Mouse (Mus musculus): ENCODE data around the gene Cdk19. TPM values are rescaled to one million over a fixed set of nuclear protein-coding genes. Genes with fewer than 3 reads are reported as not detected.
"Not testable (repeated sequence)": the region's sequence is repeated elsewhere in the genome, so short reads cannot be mapped to it uniquely, and the experiment has no call there.

The Cdk19 gene
- polyA plus RNA-seq (2015; fragmentation: Nextera tagmentation; extraction: Ambion mirVana), result 8.1 and 10.3 TPM in 2 replicates

GRCm38 (mm10) chr10:40339351-40339964 lies at the start of gene Cdk19:
Gene Cdk19 (plus strand): TSS chr10:40339564.
- H3K36me3 ChIP-seq, result no peaks in the 10 kb centered on the region
- no peaks in the 10 kb centered on the region for H3K27me3 ChIP-seq
- H3K27ac ChIP-seq, result no peak within 1 kb of the TSS
- no peaks in the 10 kb centered on the region for H3K4me1 ChIP-seq (replicated peaks)
- no peaks in the 10 kb centered on the region for H3K9me3 ChIP-seq
- H3K9ac ChIP-seq (replicated peaks), result no peak within 1 kb of the TSS
- H3K4me2 ChIP-seq (replicated peaks), result no peak within 1 kb of the TSS
- no peak within 1 kb of the TSS for H3K4me3 ChIP-seq (replicated peaks)
- WGBS, result 49% methylated on average over 13 of the region's 13 CpGs
- ATAC-seq, result no peak

DNA sequence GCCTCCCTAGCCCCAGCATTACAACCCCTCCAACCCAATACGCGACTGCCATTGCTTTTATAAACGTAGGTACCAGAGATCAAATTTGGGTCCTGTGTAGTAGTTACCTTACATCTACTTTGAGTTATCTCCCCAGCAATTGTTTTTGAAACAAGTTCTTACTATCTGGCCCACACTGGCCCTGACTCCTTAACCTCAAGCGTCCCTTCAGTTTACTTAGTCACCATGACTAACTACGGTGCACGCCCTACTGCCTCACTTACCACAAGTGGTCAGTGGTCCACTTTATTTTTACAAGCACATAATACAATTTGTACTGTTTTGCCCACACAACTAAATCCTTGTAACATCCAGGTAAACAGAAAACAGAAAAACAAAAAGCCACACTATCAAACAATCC lies 46.7 kb upstream of the Cdk19 start:
- Histone ChIP-seq H3K36me3 (peaks cover 37% of the 10 kb centered on the region), H3K9me3 (no peaks in the 10 kb centered on the region), H3K27ac (no peak overlapping the region), H3K9ac (replicated peaks) (no peak overlapping the region), H3K27me3 (no peaks in the 10 kb centered on the region), H3K4me3 (replicated peaks) (no peak overlapping the region), H3K4me1 (replicated peaks) (peaks cover 10% of the 10 kb centered on the region; the same call in 1 of the 2 replicates), H3K4me2 (replicated peaks) (no peak overlapping the region)
- no peak for ATAC-seq
- 95% methylated on average over 6 of the region's 6 CpGs for WGBS

DNA sequence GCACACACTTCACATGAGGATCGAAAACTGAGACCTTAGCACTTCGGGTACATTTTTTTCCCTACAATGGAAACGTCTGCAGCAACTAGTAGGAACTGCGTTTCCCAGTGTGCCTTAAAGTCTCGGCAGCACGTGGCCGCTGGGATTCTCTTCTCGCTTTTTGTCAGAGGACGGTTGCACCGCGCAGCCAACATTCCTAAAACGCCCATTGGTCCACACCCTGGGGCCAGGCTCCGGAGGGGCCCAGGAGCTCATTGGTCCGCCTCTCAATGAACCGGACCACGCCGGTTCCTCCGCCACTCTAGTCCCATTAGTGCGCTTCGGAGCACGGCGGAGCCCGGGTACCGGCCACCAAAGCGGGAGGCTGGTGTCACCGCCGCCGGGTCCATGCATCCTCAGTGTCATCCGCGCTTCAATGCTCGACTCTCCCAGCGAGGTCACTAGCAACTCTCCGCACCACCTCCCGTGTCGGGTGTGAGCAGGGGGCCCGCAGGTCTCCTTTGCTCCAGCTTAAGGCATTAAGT lies 38.7 kb upstream of the Cdk19 start:
- Histone ChIP-seq H3K9ac (replicated peaks) (peak overlapping the region; percentile 98), H3K27me3 (no peaks in the 10 kb centered on the region), H3K27ac (peak overlapping the region; percentile 90), H3K36me3 (no peaks in the 10 kb centered on the region), H3K4me2 (replicated peaks) (peak overlapping the region; percentile 74), H3K9me3 (no peaks in the 10 kb centered on the region), H3K4me1 (replicated peaks) (peaks cover 30% of the 10 kb centered on the region), H3K4me3 (replicated peaks) (peak overlapping the region; percentile 96)
- under 1% methylated on average over 36 of the region's 36 CpGs for WGBS
- ATAC-seq, result peak; percentile 71

DNA sequence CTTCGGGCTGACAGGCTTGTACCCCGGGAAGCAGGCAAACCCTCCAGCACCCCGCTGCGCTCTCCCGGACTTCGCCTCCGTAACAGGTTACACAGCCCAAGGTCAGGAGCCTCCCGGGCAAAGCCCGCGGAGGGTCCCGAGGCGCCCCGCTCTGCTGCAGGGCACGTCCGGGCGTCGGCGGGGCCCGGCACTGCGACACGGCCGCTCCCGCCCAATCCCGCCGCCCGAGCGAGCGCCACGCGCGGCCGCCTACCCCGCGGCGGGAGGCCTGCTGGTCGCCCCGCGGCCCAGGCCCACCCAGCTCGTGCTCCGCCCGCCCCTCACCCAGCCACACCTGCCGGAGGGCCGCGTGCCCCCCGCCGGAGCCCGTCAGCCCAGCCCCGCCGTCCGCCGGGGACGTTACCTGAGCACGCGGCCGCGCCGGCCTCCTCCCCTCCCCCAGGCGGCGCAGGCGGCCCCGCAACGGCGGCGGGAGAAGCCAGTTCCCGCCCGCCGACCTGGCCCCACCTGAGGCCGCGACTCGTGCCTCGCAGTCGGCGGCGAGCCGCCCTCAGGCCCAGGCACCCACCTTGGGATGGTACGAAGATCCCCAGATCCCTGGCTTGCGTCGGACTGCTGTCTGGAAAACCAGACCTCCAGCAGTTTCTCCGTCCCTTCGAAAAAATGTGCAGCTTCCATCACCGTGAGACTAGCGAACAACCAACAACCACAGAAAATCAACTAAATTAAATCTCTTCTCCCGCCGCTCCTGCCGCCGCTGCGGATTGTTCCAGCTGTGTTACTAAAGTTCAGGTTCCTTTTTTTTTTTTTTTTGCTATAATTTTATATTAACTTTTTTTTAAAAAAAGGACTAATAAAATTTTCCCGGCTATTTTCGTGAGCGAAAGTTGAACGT lies 37.9 kb upstream of the Cdk19 start:
- H3K4me3 ChIP-seq (replicated peaks), result peak overlapping the region; percentile 96
- not testable (repeated sequence) for H3K9me3 ChIP-seq, H3K27me3 ChIP-seq, H3K36me3 ChIP-seq
- peak overlapping the region; percentile 90 for H3K27ac ChIP-seq
- WGBS, result 2% methylated on average over 66 of the region's 91 CpGs
- peak overlapping the region; percentile 74 for H3K4me2 ChIP-seq (replicated peaks)
- H3K9ac ChIP-seq (replicated peaks), result peak overlapping the region; percentile 98
- peak; percentile 40 for ATAC-seq
- peaks cover 30% of the 10 kb centered on the region for H3K4me1 ChIP-seq (replicated peaks)

GRCm38 (mm10) chr10:40302140-40302985 lies 37.0 kb upstream of the Cdk19 start, which contains the start of gene Amd1:
Gene Amd1 (minus strand): TSS chr10:40302186.
- WGBS, result under 1% methylated on average over 55 of the region's 55 CpGs
- Histone ChIP-seq H3K4me2 (replicated peaks) (peak within 1 kb of the TSS; percentile 74), H3K9me3 (0 out of 2 replicates have a peak, but pooled peaks cover 4% of the 10 kb centered on the region), H3K4me3 (replicated peaks) (peak within 1 kb of the TSS; percentile 96), H3K27ac (peak within 1 kb of the TSS; percentile 98), H3K4me1 (replicated peaks) (peaks cover 26% of the 10 kb centered on the region), H3K27me3 (no peaks in the 10 kb centered on the region), H3K9ac (replicated peaks) (peak within 1 kb of the TSS; percentile 98), H3K36me3 (no peaks in the 10 kb centered on the region)
- peak; percentile 98 for ATAC-seq

- Histone ChIP-seq H3K4me1 (replicated peaks) (no peaks in the 10 kb centered on the region), H3K4me3 (replicated peaks) (no peak overlapping the region), H3K9me3 (0 out of 2 replicates have a peak, but pooled peaks cover 4% of the 10 kb centered on the region), H3K9ac (replicated peaks) (no peak overlapping the region), H3K36me3 (no peaks in the 10 kb centered on the region), H3K27me3 (no peaks in the 10 kb centered on the region), H3K4me2 (replicated peaks) (no peak overlapping the region), H3K27ac (no peak overlapping the region)
- 91% methylated on average over 1 of the region's 1 CpGs for WGBS
- no peak for ATAC-seq
These were observed 33.4 kb upstream of the Cdk19 start for GRCm38 (mm10) chr10:40305989-40306388.

- Histone ChIP-seq H3K9ac (replicated peaks) (no peak overlapping the region), H3K4me2 (replicated peaks) (no peak overlapping the region), H3K4me3 (replicated peaks) (no peak overlapping the region), H3K27me3 (no peaks in the 10 kb centered on the region), H3K4me1 (replicated peaks) (no peaks in the 10 kb centered on the region), H3K27ac (no peak overlapping the region), H3K9me3 (0 out of 2 replicates have a peak, but pooled peaks cover 4% of the 10 kb centered on the region), H3K36me3 (no peaks in the 10 kb centered on the region)
- WGBS, result 65% methylated on average over 4 of the region's 4 CpGs
- no peak for ATAC-seq
These were observed 31.4 kb upstream of the Cdk19 start for GRCm38 (mm10) chr10:40307826-40308583.

DNA sequence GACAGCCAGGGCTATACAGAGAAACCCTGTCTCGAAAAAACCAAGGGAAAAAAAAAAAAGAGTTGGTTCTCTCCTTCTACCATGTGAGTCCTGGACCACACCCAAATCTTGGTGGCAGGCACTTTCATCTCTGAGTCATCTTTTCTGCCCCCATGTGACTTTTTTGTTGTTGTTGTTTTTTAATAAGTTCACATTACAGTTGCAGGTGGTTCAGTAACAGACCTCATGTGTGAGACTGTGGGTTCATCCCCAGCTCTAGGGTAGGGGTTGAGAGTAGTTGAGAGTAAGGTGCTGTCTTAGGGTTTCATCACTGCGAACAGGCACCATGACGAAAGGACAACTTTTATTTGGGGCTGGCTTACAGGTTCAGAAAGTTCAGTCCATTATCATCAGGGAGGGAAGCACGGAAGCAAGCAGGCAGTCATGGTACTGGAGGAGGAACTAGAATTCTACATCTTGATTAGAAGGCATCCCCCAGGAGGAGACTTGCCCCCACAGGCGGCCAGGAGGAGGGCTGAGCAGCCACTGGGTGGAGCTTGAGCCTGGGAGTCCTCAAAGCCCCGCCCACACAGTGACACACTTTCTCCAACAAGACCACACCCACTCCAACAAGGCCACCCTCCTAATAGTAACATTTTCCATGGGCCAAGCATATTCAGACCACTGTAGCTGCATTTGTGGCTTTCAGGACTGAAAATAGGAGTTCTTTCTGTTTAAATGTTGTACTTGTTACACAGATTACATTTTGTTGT lies 29.3 kb upstream of the Cdk19 start:
- Histone ChIP-seq H3K9ac (replicated peaks) (no peak overlapping the region), H3K4me3 (replicated peaks) (no peak overlapping the region), H3K4me1 (replicated peaks) (no peaks in the 10 kb centered on the region), H3K4me2 (replicated peaks) (no peak overlapping the region), H3K27ac (no peak overlapping the region), H3K27me3 (no peaks in the 10 kb centered on the region), H3K36me3 (no peaks in the 10 kb centered on the region), H3K9me3 (0 out of 2 replicates have a peak, but pooled peaks cover 4% of the 10 kb centered on the region)
- ATAC-seq, result no peak
- WGBS, result 47% methylated on average over 6 of the region's 6 CpGs

DNA sequence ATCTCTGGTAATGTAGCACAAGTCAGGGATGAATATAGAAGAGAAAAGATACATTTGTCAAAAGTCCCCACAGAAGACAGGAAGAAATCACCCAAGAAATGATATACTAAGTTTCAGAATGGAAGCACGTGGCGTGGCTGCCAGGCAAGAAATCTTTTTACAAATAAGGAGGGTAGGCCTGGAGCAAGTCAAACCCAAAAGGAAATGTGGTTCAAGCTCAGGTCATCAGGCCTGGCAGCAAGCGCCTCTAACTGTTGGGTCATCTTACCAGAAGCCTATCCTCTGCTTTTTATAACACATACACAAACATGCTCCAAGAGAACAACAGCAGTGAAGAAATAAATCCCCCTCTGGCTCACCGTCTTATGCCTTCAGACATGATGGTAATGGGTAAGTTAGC lies 26.6 kb upstream of the Cdk19 start:
- Histone ChIP-seq H3K27ac (no peak overlapping the region), H3K4me3 (replicated peaks) (no peak overlapping the region), H3K9ac (replicated peaks) (no peak overlapping the region), H3K4me1 (replicated peaks) (no peaks in the 10 kb centered on the region), H3K27me3 (no peaks in the 10 kb centered on the region), H3K9me3 (no peaks in the 10 kb centered on the region), H3K36me3 (no peaks in the 10 kb centered on the region), H3K4me2 (replicated peaks) (no peak overlapping the region)
- ATAC-seq, result no peak
- 89% methylated on average over 4 of the region's 4 CpGs for WGBS

- H3K4me2 ChIP-seq (replicated peaks), result no peak overlapping the region
- WGBS, result 71% methylated on average over 7 of the region's 7 CpGs
- H3K9me3 ChIP-seq, result no peaks in the 10 kb centered on the region
- H3K27ac ChIP-seq, result no peak overlapping the region
- no peak for ATAC-seq
- H3K4me1 ChIP-seq (replicated peaks), result no peaks in the 10 kb centered on the region
- H3K27me3 ChIP-seq, result no peaks in the 10 kb centered on the region
- H3K36me3 ChIP-seq, result no peaks in the 10 kb centered on the region
- H3K9ac ChIP-seq (replicated peaks), result no peak overlapping the region
- no peak overlapping the region for H3K4me3 ChIP-seq (replicated peaks)
These were observed 22.4 kb upstream of the Cdk19 start for GRCm38 (mm10) chr10:40316841-40317585.

All from midbrain, embryonic 13.5 days (tissue).